Mouse (Mus musculus) gastrocnemius, postnatal 25 days (tissue): Measurements from ENCODE around the gene Fam241a. TPM values are rescaled to one million over a fixed set of nuclear protein-coding genes. Genes with fewer than 3 reads are reported as not detected.

Experiments used
- DNase-seq: peaks from one replicate; pipeline ENCODE4 v3.0.0; 2022
- long read RNA-seq, 2 experiments: library from polyadenylated mRNA; stranded (forward); transcript quantifications; one replicate each; pipeline ENCODE4 v2.0.0; 2021
- total RNA-seq, 2 experiments: library from RNA; stranded (reverse); gene quantifications; 1 replicate in 1 of 2; 2 replicates in 1 of 2; pipeline ENCODE4 v1.2.3; 2021

Gene Fam241a
- total RNA-seq, result 1 to 10 TPM; 2.9 to 3.9 TPM
- long read RNA-seq, experiment 1, transcript Fam241a-202 (2 exons, 2,234 nt), result major isoform, 8 of 10 reads
- long read RNA-seq, experiment 1, partial matches to known transcripts, result 0 of 10 reads
- long read RNA-seq, experiment 1, other reads (novel, unspliced or antisense), result 2 of 10 reads
- long read RNA-seq, experiment 2, transcript Fam241a-202 (2 exons, 2,234 nt), result major isoform, 7 of 10 reads
- long read RNA-seq, experiment 2, partial matches to known transcripts, result 0 of 10 reads
- long read RNA-seq, experiment 2, other reads (novel, unspliced or antisense), result 0 of 10 reads

- DNase-seq, result peak; percentile 88
Measured at GRCm38 (mm10) chr3:127895792-127896541, at the start of gene Fam241a. Gene Fam241a (minus strand): TSS chr3:127896324.

- DNase-seq, result no peak
Measured at GRCm38 (mm10) chr3:127932453-127932852, 36.3 kb upstream of the Fam241a start.

GRCm38 (mm10) chr3:127930326-127931012 is 34.3 kb upstream of the Fam241a start:
- DNase-seq, result no peak

GRCm38 (mm10) chr3:127929921-127930320 is 33.8 kb upstream of the Fam241a start:
- DNase-seq, result no peak

- no peak for DNase-seq
Measured at GRCm38 (mm10) chr3:127926635-127927183, 30.6 kb upstream of the Fam241a start.

- DNase-seq, result no peak
Measured at GRCm38 (mm10) chr3:127924464-127924863, 28.3 kb upstream of the Fam241a start.

GRCm38 (mm10) chr3:127923183-127923582 is 27.1 kb upstream of the Fam241a start:
- DNase-seq, result no peak

GRCm38 (mm10) chr3:127922125-127922524 is 26.0 kb upstream of the Fam241a start:
- no peak for DNase-seq

- no peak for DNase-seq
Measured at GRCm38 (mm10) chr3:127917999-127918661, 22.0 kb upstream of the Fam241a start.

- no peak for DNase-seq
Measured at GRCm38 (mm10) chr3:127917549-127917948, 21.4 kb upstream of the Fam241a start.

GRCm38 (mm10) chr3:127915656-127916334 is 19.7 kb upstream of the Fam241a start:
- no peak for DNase-seq

- DNase-seq, result no peak
Measured at GRCm38 (mm10) chr3:127913885-127914709, 18.0 kb upstream of the Fam241a start.

- DNase-seq, result no peak
Measured at GRCm38 (mm10) chr3:127909941-127910340, 13.8 kb upstream of the Fam241a start.

- DNase-seq, result no peak
Measured at GRCm38 (mm10) chr3:127894981-127895779, 944 bp downstream of the Fam241a start.

- no peak for DNase-seq
Measured at GRCm38 (mm10) chr3:127893902-127894301, 2.2 kb downstream of the Fam241a start.

- no peak for DNase-seq
Measured at GRCm38 (mm10) chr3:127891906-127892305, 4.2 kb downstream of the Fam241a start.

GRCm38 (mm10) chr3:127890008-127890407 is 6.1 kb downstream of the Fam241a start:
- DNase-seq, result no peak

GRCm38 (mm10) chr3:127889570-127889969 is 6.6 kb downstream of the Fam241a start:
- no peak for DNase-seq

- no peak for DNase-seq
Measured at GRCm38 (mm10) chr3:127881684-127882083, 14.4 kb downstream of the Fam241a start.

GRCm38 (mm10) chr3:127879968-127880367 is 16.2 kb downstream of the Fam241a start:
- no peak for DNase-seq
